Mouse (Mus musculus): ENCODE results near the gene Mapk7.

Gene Mapk7

GRCm38 (mm10) chr11:61465422-61465821, 28.8 kb downstream of the Mapk7 start:
- no peak for DNase-seq (ENCODE audit: low spot score in 2 of 2)

GRCm38 (mm10) chr11:61464071-61464470, 30.1 kb downstream of the Mapk7 start:
- no peak for DNase-seq (ENCODE audit: low spot score in 2 of 2)

GRCm38 (mm10) chr11:61449499-61450292, 44.5 kb downstream of the Mapk7 start:
- DNase-seq (ENCODE audit: low spot score in 2 of 2), result peak in 1 of 2 experiments; percentile 54

GRCm38 (mm10) chr11:61448599-61449225, 45.5 kb downstream of the Mapk7 start:
- peak in 1 of 2 experiments; percentile 67 for DNase-seq (ENCODE audit: low spot score in 2 of 2)

- no peak for DNase-seq (ENCODE audit: low spot score in 2 of 2)
These were observed 46.2 kb downstream of the Mapk7 start for GRCm38 (mm10) chr11:61448041-61448440.

GRCm38 (mm10) chr11:61447296-61447695, 46.9 kb downstream of the Mapk7 start:
- DNase-seq (ENCODE audit: low spot score in 2 of 2), result no peak

- DNase-seq (ENCODE audit: low spot score in 2 of 2), result no peak
These were observed 50.4 kb downstream of the Mapk7 start for GRCm38 (mm10) chr11:61443807-61444206.

GRCm38 (mm10) chr11:61441670-61442069, 52.5 kb downstream of the Mapk7 start:
- DNase-seq (ENCODE audit: low spot score in 2 of 2), result peak; percentile 62 to 72

GRCm38 (mm10) chr11:61440416-61440815, 53.8 kb downstream of the Mapk7 start:
- no peak for DNase-seq (ENCODE audit: low spot score in 2 of 2)

GRCm38 (mm10) chr11:61439170-61439569, 55.0 kb downstream of the Mapk7 start:
- no peak for DNase-seq (ENCODE audit: low spot score in 2 of 2)

Measured in frontal cortex, postnatal 36 days (tissue).